Mouse (Mus musculus) CH12.LX (cell line): ENCODE data around the gene Eps8.

ENCODE experiments used
- CTCF ChIP-seq, 2 experiments: IDR thresholded peaks in 1 of 2; conservative IDR thresholded peaks in 1 of 2; 2 replicates each; pipeline ENCODE4 v1.5.1; 2011 to 2012; ENCODE audit warnings: low read depth in 2 of 2, low read length in 2 of 2, improper control_type of control experiment in 1 of 2, inconsistent platforms in 1 of 2, mild to moderate bottlenecking in 1 of 2, moderate library complexity in 1 of 2
- POLR2A ChIP-seq: IDR thresholded peaks from 2 replicates; pipeline ENCODE4 v1.6.1; 2011; ENCODE audit warnings: low read depth, mild to moderate bottlenecking, improper control_type of control experiment, low read length

GRCm38 (mm10) chr6:137587866-137588265 lies 66.8 kb downstream of the Eps8 start:
- no peak for TF ChIP-seq POLR2A
- TF ChIP-seq CTCF (conservative IDR thresholded peaks at IDR 0.05 in 1 of 2, IDR thresholded peaks at IDR 0.05 in 1 of 2; ENCODE audit: low read depth in 2 of 2, low read length in 2 of 2): no peak
